Mouse (Mus musculus) embryonic facial prominence, embryonic 11.5 days (tissue): ENCODE results near the gene Lrfn2. TPM values are rescaled to one million over a fixed set of nuclear protein-coding genes. Genes with fewer than 3 reads are reported as not detected.

Experiments used
- ATAC-seq: fragments of 200-750 bp; cut with Nextera tagmentation; replicated peaks from 2 replicates; pipeline ENCODE4 v1.8.0; 2017; ENCODE audit warnings: low read depth; ENCODE audit not compliant: insufficient number of reproducible peaks, low FRiP score, low TSS enrichment
- DNase-seq: peaks from one replicate; pipeline ENCODE4 v3.0.0-alpha.2; 2015; ENCODE audit warnings: low spot score
- H3K27ac ChIP-seq: fragments of 300-500 bp; sonication (generic); replicated peaks from 2 replicates; pipeline ENCODE4 v1.5.1; 2014; ENCODE audit warnings: mild to moderate bottlenecking, low read depth, low read length, control low read depth
- H3K27me3 ChIP-seq: fragments of 300-500 bp; sonication (generic); 2 replicates; pipeline ENCODE4 v1.6.1; 2014; ENCODE audit warnings: mild to moderate bottlenecking, low read length, moderate library complexity, mixed read lengths; ENCODE audit not compliant: control insufficient read depth, insufficient read depth
- H3K36me3 ChIP-seq: fragments of 300-500 bp; sonication (generic); replicated peaks from 2 replicates; pipeline ENCODE4 v1.6.1; 2014; ENCODE audit warnings: low read depth, mild to moderate bottlenecking, low read length, moderate library complexity, mixed read lengths; ENCODE audit not compliant: control insufficient read depth, insufficient read depth
- H3K4me1 ChIP-seq: fragments of 300-500 bp; sonication (generic); 2 replicates; pipeline ENCODE4 v1.6.1; 2014; ENCODE audit warnings: low read length, mixed read lengths; ENCODE audit not compliant: control insufficient read depth, insufficient read depth
- H3K4me2 ChIP-seq: fragments of 300-500 bp; sonication (generic); 2 replicates; pipeline ENCODE4 v1.6.1; 2014; ENCODE audit warnings: low read depth, mild to moderate bottlenecking, control low read depth, low read length, moderate library complexity
- H3K4me3 ChIP-seq: fragments of 300-500 bp; sonication (generic); 2 replicates; pipeline ENCODE4 v1.5.1; 2014; ENCODE audit warnings: low read depth, low read length, control low read depth
- H3K9ac ChIP-seq: fragments of 300-500 bp; sonication (generic); replicated peaks from 2 replicates; pipeline ENCODE4 v1.6.1; 2014; ENCODE audit warnings: mild to moderate bottlenecking, control low read depth, low read length
- H3K9me3 ChIP-seq: fragments of 300-500 bp; sonication (generic); replicated peaks from 2 replicates; pipeline ENCODE4 v1.6.1; 2016; ENCODE audit warnings: mild to moderate bottlenecking, low read length, inconsistent platforms, mixed read lengths; ENCODE audit not compliant: control insufficient read depth
- WGBS: fragments of 180-500 bp; shearing (Covaris S2); extraction: QIAGEN DNeasy Blood & Tissue Kit; methylation state at CpG from one replicate; pipeline ENCODE4 v1.1.7; 2014; 5-methylcytosine and 5-hydroxymethylcytosine counted together
- polyA plus RNA-seq: library from polyadenylated mRNA; unstranded; fragments of >200 nt; fragmentation: Nextera tagmentation; extraction: Ambion mirVana; gene quantifications from 2 replicates; pipeline ENCODE4 v1.2.1, GENCODE M21; 2014

Lrfn2 gene
- polyA plus RNA-seq, 1 experiment from 2014 or later, result 0.18 TPM

GRCm38 (mm10) chr17:49013876-49014600 lies 81.9 kb downstream of the Lrfn2 start:
- Histone ChIP-seq H3K9me3 (no peaks in the 10 kb centered on the region), H3K4me2 (no peak overlapping the region), H3K4me1 (no peaks in the 10 kb centered on the region; the same call in 1 of the 2 replicates), H3K27me3 (no peaks in the 10 kb centered on the region), H3K4me3 (no peak overlapping the region), H3K9ac (no peak overlapping the region), H3K27ac (no peak overlapping the region), H3K36me3 (no peaks in the 10 kb centered on the region)
- ATAC-seq (no peak), DNase-seq (no peak)
- 77% methylated on average over 7 of the region's 7 CpGs for WGBS

- DNase-seq, result no peak
- Histone ChIP-seq H3K4me1 (no peaks in the 10 kb centered on the region; the same call in 1 of the 2 replicates), H3K36me3 (no peaks in the 10 kb centered on the region), H3K9ac (no peak overlapping the region), H3K9me3 (no peaks in the 10 kb centered on the region), H3K4me3 (no peak overlapping the region), H3K27ac (no peak overlapping the region), H3K4me2 (no peak overlapping the region), H3K27me3 (no peaks in the 10 kb centered on the region)
- 87% methylated on average over 6 of the region's 6 CpGs for WGBS
- no peak for ATAC-seq
Measured at GRCm38 (mm10) chr17:49015368-49015767, 83.2 kb downstream of the Lrfn2 start.

- Histone ChIP-seq H3K4me1 (no peaks in the 10 kb centered on the region; the same call in 1 of the 2 replicates), H3K27ac (no peak overlapping the region), H3K4me2 (no peak overlapping the region), H3K36me3 (no peaks in the 10 kb centered on the region), H3K27me3 (no peaks in the 10 kb centered on the region), H3K9ac (no peak overlapping the region), H3K4me3 (no peak overlapping the region), H3K9me3 (no peaks in the 10 kb centered on the region)
- ATAC-seq (no peak), DNase-seq (no peak)
- 90% methylated on average over 6 of the region's 6 CpGs for WGBS
Measured at GRCm38 (mm10) chr17:49016229-49016628, 84.0 kb downstream of the Lrfn2 start.

- Histone ChIP-seq H3K27ac (no peak overlapping the region), H3K27me3 (no peaks in the 10 kb centered on the region), H3K4me3 (no peak overlapping the region), H3K4me2 (no peak overlapping the region), H3K9me3 (no peaks in the 10 kb centered on the region), H3K4me1 (no peaks in the 10 kb centered on the region; the same call in 1 of the 2 replicates), H3K36me3 (no peaks in the 10 kb centered on the region), H3K9ac (no peak overlapping the region)
- DNase-seq (no peak), ATAC-seq (no peak)
- WGBS, result 30% methylated on average over 17 of the region's 17 CpGs
Measured at GRCm38 (mm10) chr17:49017438-49018415, 85.5 kb downstream of the Lrfn2 start.

- 76% methylated on average over 8 of the region's 8 CpGs for WGBS
- DNase-seq, result no peak
- no peak for ATAC-seq
- Histone ChIP-seq H3K9ac (no peak overlapping the region), H3K9me3 (no peaks in the 10 kb centered on the region), H3K27me3 (no peaks in the 10 kb centered on the region), H3K27ac (no peak overlapping the region), H3K4me2 (no peak overlapping the region), H3K4me1 (no peaks in the 10 kb centered on the region; the same call in 1 of the 2 replicates), H3K4me3 (no peak overlapping the region), H3K36me3 (no peaks in the 10 kb centered on the region)
Measured at GRCm38 (mm10) chr17:49018774-49019488, 86.8 kb downstream of the Lrfn2 start.

- ATAC-seq, result peak; percentile 68
- peak; percentile 36 for DNase-seq
- H3K4me1 ChIP-seq, result no peaks in the 10 kb centered on the region
- no peaks in the 10 kb centered on the region for H3K36me3 ChIP-seq
- WGBS, result 33% methylated on average over 11 of the region's 11 CpGs
- H3K9ac ChIP-seq, result no peak overlapping the region
- no peak overlapping the region for H3K4me2 ChIP-seq
- no peaks in the 10 kb centered on the region for H3K27me3 ChIP-seq
- no peak overlapping the region for H3K4me3 ChIP-seq
- H3K27ac ChIP-seq, result no peak overlapping the region
- no peaks in the 10 kb centered on the region for H3K9me3 ChIP-seq
Measured at GRCm38 (mm10) chr17:49029556-49030268, 97.5 kb downstream of the Lrfn2 start.

GRCm38 (mm10) chr17:49030269-49030615 lies 98.1 kb downstream of the Lrfn2 start:
- Histone ChIP-seq H3K9ac (no peak overlapping the region), H3K27me3 (no peaks in the 10 kb centered on the region), H3K9me3 (no peaks in the 10 kb centered on the region), H3K4me1 (no peaks in the 10 kb centered on the region), H3K27ac (no peak overlapping the region), H3K4me3 (no peak overlapping the region), H3K4me2 (no peak overlapping the region), H3K36me3 (no peaks in the 10 kb centered on the region)
- ATAC-seq (no peak), DNase-seq (no peak)
- WGBS, result 82% methylated on average over 7 of the region's 7 CpGs
